Mouse (Mus musculus): ENCODE results near the gene Polr2e.
"Not testable (repeated sequence)": the region's sequence is repeated elsewhere in the genome, so short reads cannot be mapped to it uniquely, and the experiment has no call there.

The Polr2e gene

DNA sequence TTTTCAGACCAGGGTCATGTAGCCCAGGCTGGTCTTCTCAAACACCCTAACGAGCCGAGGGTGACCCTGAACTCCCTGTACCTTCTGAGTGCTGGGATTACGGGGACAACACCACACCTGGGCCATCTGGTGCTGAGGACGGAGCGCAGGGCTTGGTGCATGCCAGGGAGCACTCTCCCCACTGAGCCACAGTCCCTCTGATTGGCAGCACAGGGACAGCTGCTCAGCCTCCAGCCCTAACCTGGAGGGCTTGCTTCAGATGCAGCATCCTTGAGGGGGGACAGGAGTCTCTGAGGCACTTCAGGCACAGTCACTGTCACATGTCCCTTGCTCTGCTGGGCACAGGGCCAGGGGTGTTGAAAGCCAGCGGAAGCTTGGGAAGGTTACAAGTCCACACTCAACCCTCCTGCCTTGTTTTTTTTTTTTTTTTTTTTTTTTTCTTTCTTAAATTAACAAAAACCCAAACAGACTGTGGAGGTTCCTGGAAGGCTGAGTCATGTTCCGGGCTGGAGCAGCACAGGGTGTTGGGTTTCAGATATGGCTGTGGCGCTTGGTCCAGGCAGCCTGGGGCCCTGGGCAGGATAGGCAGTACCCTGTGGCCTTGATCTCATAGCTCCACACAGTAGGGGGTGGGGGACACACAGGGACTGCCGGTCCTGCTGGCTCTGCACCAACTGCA, 31.4 kb upstream of the Polr2e start:
- H3K27me3 ChIP-seq (ENCODE audit: control insufficient read depth, insufficient read depth, low read length, poor library complexity, severe bottlenecking) = no peaks in the 10 kb centered on the region
- no peak for DNase-seq (ENCODE audit: low read depth, low spot score)

GRCm38 (mm10) chr10:80069948-80070450, 30.4 kb upstream of the Polr2e start:
- DNase-seq (ENCODE audit: low read depth, low spot score) = no peak
- Histone ChIP-seq H3K27me3 (ENCODE audit: control insufficient read depth, insufficient read depth, low read length, poor library complexity, severe bottlenecking) (no peaks in the 10 kb centered on the region), H3K36me3 (ENCODE audit: control insufficient read depth, insufficient read depth, low read length, poor library complexity, severe bottlenecking) (peaks cover 14% of the 10 kb centered on the region)

More for the DNA sequence above, 31.4 kb upstream of the Polr2e start:
- H3K36me3 ChIP-seq (ENCODE audit: control insufficient read depth, insufficient read depth, low read length, poor library complexity, severe bottlenecking) = peaks cover 11% of the 10 kb centered on the region

DNA sequence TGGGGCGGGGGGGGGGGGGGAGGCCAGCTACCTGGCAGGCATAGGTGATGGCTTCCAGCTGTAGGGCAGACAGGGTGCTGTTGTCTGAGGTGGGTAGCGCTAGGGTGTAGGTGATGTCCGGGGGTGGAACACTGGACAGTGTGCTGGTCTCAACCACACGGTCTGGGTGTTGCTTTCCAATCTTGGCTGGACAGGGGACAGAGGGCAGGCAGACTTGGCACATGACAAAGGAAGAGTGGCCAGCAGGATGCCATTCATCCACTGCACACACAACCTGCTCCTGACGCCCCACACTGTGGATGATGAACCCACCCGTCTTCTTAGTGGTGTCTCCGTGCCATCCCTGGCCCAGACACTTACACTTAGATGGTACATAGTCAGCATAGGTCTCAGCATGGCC, 29.7 kb upstream of the Polr2e start:
- H3K27me3 ChIP-seq (ENCODE audit: control insufficient read depth, insufficient read depth, low read length, poor library complexity, severe bottlenecking) = no peaks in the 10 kb centered on the region
- DNase-seq (ENCODE audit: low read depth, low spot score) = no peak

GRCm38 (mm10) chr10:80063877-80064650, 24.5 kb upstream of the Polr2e start:
- peaks cover 31% of the 10 kb centered on the region for H3K36me3 ChIP-seq (ENCODE audit: control insufficient read depth, insufficient read depth, low read length, poor library complexity, severe bottlenecking)
- DNase-seq (ENCODE audit: low read depth, low spot score) = no peak
- H3K27me3 ChIP-seq (ENCODE audit: control insufficient read depth, insufficient read depth, low read length, poor library complexity, severe bottlenecking) = no peaks in the 10 kb centered on the region

More for the DNA sequence above, 29.7 kb upstream of the Polr2e start:
- peaks cover 16% of the 10 kb centered on the region for H3K36me3 ChIP-seq (ENCODE audit: control insufficient read depth, insufficient read depth, low read length, poor library complexity, severe bottlenecking)

- no peaks in the 10 kb centered on the region for H3K27me3 ChIP-seq (ENCODE audit: control insufficient read depth, insufficient read depth, low read length, poor library complexity, severe bottlenecking)
- peaks cover 33% of the 10 kb centered on the region for H3K36me3 ChIP-seq (ENCODE audit: control insufficient read depth, insufficient read depth, low read length, poor library complexity, severe bottlenecking)
- no peak for DNase-seq (ENCODE audit: low read depth, low spot score)
Observed at GRCm38 (mm10) chr10:80063104-80063503, 23.5 kb upstream of the Polr2e start.

GRCm38 (mm10) chr10:80057683-80058326, 18.2 kb upstream of the Polr2e start:
- Histone ChIP-seq H3K36me3 (ENCODE audit: control insufficient read depth, insufficient read depth, low read length, poor library complexity, severe bottlenecking) (peaks cover 26% of the 10 kb centered on the region), H3K27me3 (ENCODE audit: control insufficient read depth, insufficient read depth, low read length, poor library complexity, severe bottlenecking) (no peaks in the 10 kb centered on the region)
- DNase-seq (ENCODE audit: low read depth, low spot score) = no peak

DNA sequence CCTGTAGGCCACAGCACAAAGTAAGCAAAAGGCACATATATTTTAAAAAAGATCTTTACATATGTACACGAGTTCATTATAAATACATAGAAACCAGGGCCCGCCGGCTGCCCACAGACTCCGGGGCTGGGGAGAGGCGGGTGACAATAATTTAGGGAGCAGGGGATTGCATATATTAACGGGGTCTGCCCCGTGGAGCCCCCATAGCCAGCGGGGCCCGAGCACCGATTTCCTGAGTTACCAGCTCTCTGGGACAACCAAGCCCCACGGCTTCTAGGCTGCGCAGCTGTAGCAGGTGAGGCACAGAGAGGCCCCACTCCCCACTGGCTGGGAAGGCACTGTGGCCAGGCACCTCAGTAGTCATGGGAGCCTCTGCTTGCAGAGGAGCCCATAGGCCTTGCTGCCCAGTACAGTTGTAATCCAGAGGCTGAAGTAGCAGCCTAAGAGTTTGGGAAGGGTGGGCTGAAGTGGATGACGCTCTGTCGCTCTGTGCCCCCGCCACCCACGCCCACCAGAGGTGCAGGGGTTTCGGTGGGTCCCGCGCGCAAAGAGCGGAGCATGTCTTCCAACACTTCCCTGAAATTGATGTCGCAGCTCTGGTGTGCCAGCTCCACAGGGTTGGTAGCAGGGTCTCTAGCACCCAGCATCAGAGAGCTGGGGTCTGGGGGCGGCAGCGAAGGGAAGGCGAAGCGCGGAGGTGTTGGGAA, 17.5 kb upstream of the Polr2e start:
- Histone ChIP-seq H3K27me3 (ENCODE audit: control insufficient read depth, insufficient read depth, low read length, poor library complexity, severe bottlenecking) (no peaks in the 10 kb centered on the region), H3K36me3 (ENCODE audit: control insufficient read depth, insufficient read depth, low read length, poor library complexity, severe bottlenecking) (peaks cover 19% of the 10 kb centered on the region)
- no peak for DNase-seq (ENCODE audit: low read depth, low spot score)

GRCm38 (mm10) chr10:80056506-80056905, 16.9 kb upstream of the Polr2e start:
- DNase-seq (ENCODE audit: low read depth, low spot score) = no peak
- Histone ChIP-seq H3K27me3 (ENCODE audit: control insufficient read depth, insufficient read depth, low read length, poor library complexity, severe bottlenecking) (no peaks in the 10 kb centered on the region), H3K36me3 (ENCODE audit: control insufficient read depth, insufficient read depth, low read length, poor library complexity, severe bottlenecking) (peaks cover 18% of the 10 kb centered on the region)

GRCm38 (mm10) chr10:80055891-80056290, 16.3 kb upstream of the Polr2e start:
- Histone ChIP-seq H3K27me3 (ENCODE audit: control insufficient read depth, insufficient read depth, low read length, poor library complexity, severe bottlenecking) (no peaks in the 10 kb centered on the region), H3K36me3 (ENCODE audit: control insufficient read depth, insufficient read depth, low read length, poor library complexity, severe bottlenecking) (peaks cover 14% of the 10 kb centered on the region)
- no peak for DNase-seq (ENCODE audit: low read depth, low spot score)

DNA sequence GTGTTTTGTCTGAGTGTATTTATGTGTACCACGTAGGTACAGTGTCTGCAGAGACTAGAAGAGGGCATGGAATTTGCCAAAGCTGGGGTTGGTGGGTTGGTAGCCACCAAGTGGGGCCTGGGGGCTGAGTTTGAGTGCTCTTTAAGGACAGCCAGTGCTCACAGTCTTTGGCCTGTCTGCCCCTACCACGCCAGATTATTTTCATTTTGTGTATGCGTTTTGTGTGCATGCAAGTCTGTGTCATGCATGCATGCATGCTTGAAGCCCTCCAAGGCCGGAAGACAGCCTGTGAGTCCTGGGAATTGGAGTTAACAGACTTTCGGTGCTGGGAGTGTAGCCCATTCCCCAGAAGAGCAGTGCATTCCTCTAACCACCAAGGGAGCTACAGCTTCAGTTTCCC, 15.8 kb upstream of the Polr2e start:
- DNase-seq (ENCODE audit: low read depth, low spot score) = no peak
- no peaks in the 10 kb centered on the region for H3K27me3 ChIP-seq (ENCODE audit: control insufficient read depth, insufficient read depth, low read length, poor library complexity, severe bottlenecking)
- H3K36me3 ChIP-seq (ENCODE audit: control insufficient read depth, insufficient read depth, low read length, poor library complexity, severe bottlenecking) = peaks cover 14% of the 10 kb centered on the region

- H3K27me3 ChIP-seq (ENCODE audit: control insufficient read depth, insufficient read depth, low read length, poor library complexity, severe bottlenecking); DNase-seq (ENCODE audit: low read depth, low spot score): not testable (repeated sequence)
- peaks cover 14% of the 10 kb centered on the region for H3K36me3 ChIP-seq (ENCODE audit: control insufficient read depth, insufficient read depth, low read length, poor library complexity, severe bottlenecking)
Observed at GRCm38 (mm10) chr10:80054911-80055310, 15.3 kb upstream of the Polr2e start.

DNA sequence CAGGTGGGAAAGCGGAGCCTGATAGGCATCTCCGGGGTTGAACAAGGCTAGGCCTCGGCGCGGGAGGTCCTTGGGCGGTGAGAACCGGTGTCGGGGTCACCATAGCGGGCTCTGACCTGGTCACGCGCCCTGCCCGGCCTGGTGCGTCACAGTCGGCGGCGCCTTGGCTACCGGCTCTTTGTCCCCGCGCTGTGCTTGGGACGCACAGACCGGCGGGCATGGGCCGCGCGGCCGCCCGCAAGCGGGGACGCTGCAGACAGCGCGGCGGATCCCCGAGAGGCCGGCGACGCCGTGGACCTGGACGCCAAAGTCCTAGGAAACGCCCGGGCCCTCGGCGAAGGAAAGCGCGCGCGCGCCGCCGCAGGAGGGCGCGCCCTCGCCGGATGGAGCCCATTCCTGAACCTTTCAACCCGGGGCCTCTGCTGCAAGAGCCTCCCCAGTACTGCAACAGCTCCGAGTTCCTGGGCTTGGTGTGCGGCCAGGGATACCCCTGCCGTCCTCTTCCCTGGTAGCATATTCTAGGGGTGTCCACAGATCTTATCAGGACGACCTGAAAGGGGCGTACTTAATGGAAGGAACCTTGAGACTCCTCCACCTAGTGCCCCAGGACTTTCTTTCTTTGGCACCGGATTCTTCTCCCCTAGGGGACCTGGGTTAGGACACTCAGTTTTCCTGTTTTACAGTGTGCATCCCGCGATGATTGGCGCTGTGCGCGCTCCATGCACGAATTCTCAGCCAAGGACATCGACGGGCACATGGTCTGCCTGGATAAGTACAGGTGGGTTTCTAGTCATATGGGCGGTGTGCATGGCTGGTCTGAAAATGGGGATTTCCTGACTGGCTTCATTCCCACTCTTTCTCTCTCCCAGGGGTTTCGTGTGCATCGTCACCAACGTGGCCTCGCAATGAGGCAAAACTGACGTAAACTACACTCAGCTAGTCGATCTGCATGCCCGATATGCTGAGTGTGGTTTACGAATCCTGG, 14.5 kb upstream of the Polr2e start:
- Histone ChIP-seq H3K27me3 (ENCODE audit: control insufficient read depth, insufficient read depth, low read length, poor library complexity, severe bottlenecking) (no peaks in the 10 kb centered on the region), H3K36me3 (ENCODE audit: control insufficient read depth, insufficient read depth, low read length, poor library complexity, severe bottlenecking) (peaks cover 7% of the 10 kb centered on the region; the same call in 1 of the 2 replicates)
- peak; percentile 50 for DNase-seq (ENCODE audit: low read depth, low spot score)

DNA sequence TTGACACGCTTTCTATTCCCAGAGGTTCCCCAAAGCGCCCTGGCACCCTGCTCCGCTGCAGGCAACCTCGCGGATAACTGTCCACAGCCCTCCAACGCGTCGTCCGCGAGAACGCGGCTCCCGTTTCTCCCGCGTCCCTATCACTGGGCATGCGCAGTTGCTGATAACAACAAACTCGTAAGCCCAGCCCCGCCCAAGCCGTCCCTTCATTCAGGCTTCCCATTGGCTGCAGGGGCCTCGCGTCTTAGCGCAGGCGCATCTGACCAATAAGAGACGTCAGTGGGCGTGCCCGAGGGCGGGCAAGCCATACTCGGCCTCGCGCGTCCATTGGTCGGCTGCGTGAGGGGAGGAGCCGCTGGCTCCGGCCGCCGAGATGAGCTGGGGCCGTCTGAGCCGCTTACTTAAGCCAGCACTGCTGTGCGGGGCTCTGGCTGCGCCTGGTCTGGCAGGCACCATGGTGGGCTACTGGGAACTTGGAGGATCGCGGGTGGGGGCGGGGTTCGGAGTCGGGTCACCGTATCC, 13.7 kb upstream of the Polr2e start:
- DNase-seq (ENCODE audit: low read depth, low spot score) = peak; percentile 100
- no peaks in the 10 kb centered on the region for H3K27me3 ChIP-seq (ENCODE audit: control insufficient read depth, insufficient read depth, low read length, poor library complexity, severe bottlenecking)
- peaks cover 5% of the 10 kb centered on the region; the same call in 1 of the 2 replicates for H3K36me3 ChIP-seq (ENCODE audit: control insufficient read depth, insufficient read depth, low read length, poor library complexity, severe bottlenecking)

Data from splenic B cell, adult 2 months (primary cell).